Mouse (Mus musculus): ENCODE results near the gene Krtap3-3. TPM values are rescaled to one million over a fixed set of nuclear protein-coding genes. Genes with fewer than 3 reads are reported as not detected.

Krtap3-3 gene
- polyA plus RNA-seq, 1 experiment = not detected

GRCm38 (mm10) chr11:99514098-99514497 lies 36.6 kb downstream of the Krtap3-3 start:
- Histone ChIP-seq H3K27me3 (ENCODE audit: control insufficient read depth) (no peaks in the 10 kb centered on the region), H3K4me1 (ENCODE audit: control insufficient read depth) (no peaks in the 10 kb centered on the region), H3K4me3 (replicated peaks) (no peak overlapping the region), H3K9me3 (ENCODE audit: control insufficient read depth, low read length) (peaks cover 7% of the 10 kb centered on the region; the same call in 1 of the 2 replicates), H3K36me3 (ENCODE audit: control insufficient read depth) (no peaks in the 10 kb centered on the region)
- TF ChIP-seq GATA1 (IDR thresholded peaks at IDR 0.05; ENCODE audit: low read length) (no peak), TAL1 (IDR thresholded peaks at IDR 0.05; ENCODE audit: low read length) (no peak)

Other genes with a start within 250 kb of the Krtap3-3 start
- gene Krt25, start 227.9 kb downstream of the Krtap3-3 start, polyA plus RNA-seq (2012) = not detected in 2 replicates
- gene Krt26, start 212.9 kb downstream of the Krtap3-3 start, polyA plus RNA-seq (2012) = not detected in 2 replicates
- not detected in 2 replicates for gene Krt27, start 199.8 kb downstream of the Krtap3-3 start, polyA plus RNA-seq (2012)
- gene Krt28, start 176.0 kb downstream of the Krtap3-3 start, polyA plus RNA-seq (2012) = not detected in 2 replicates
- gene Krt10, start 161.5 kb downstream of the Krtap3-3 start, polyA plus RNA-seq (2012) = 0.22 and 0.51 TPM in 2 replicates
- gene Krt12, start 128.6 kb downstream of the Krtap3-3 start, polyA plus RNA-seq (2012) = not detected in 2 replicates
- gene Krt20, start 112.7 kb downstream of the Krtap3-3 start, polyA plus RNA-seq (2012) = not detected in 2 replicates
- not detected in 2 replicates for gene Krt23, start 57.7 kb downstream of the Krtap3-3 start, polyA plus RNA-seq (2012)
- not detected in 2 replicates for gene Krt39, start 29.5 kb downstream of the Krtap3-3 start, polyA plus RNA-seq (2012)
- not detected in 2 replicates for gene Krt40, start 7.7 kb downstream of the Krtap3-3 start, polyA plus RNA-seq (2012)
- gene Krtap3-2, start 6.0 kb upstream of the Krtap3-3 start, polyA plus RNA-seq (2012) = not detected in 2 replicates
- gene Gm11939, start 8.6 kb upstream of the Krtap3-3 start, polyA plus RNA-seq (2012) = not detected in 2 replicates
- gene Krtap3-1, start 15.8 kb upstream of the Krtap3-3 start, polyA plus RNA-seq (2012) = not detected in 2 replicates
- gene Krtap1-5, start 30.2 kb upstream of the Krtap3-3 start, polyA plus RNA-seq (2012) = not detected in 2 replicates
- not detected in 2 replicates for gene Krtap1-4, start 32.8 kb upstream of the Krtap3-3 start, polyA plus RNA-seq (2012)
- gene Krtap1-3, start 40.5 kb upstream of the Krtap3-3 start, polyA plus RNA-seq (2012) = not detected in 2 replicates
- not detected in 2 replicates for gene Krtap9-3, start 47.2 kb upstream of the Krtap3-3 start, polyA plus RNA-seq (2012)
- gene Gm11938, start 52.4 kb upstream of the Krtap3-3 start, polyA plus RNA-seq (2012) = not detected in 2 replicates
- gene Gm11937, start 59.3 kb upstream of the Krtap3-3 start, polyA plus RNA-seq (2012) = not detected in 2 replicates
- not detected in 2 replicates for gene Krtap2-4, start 64.0 kb upstream of the Krtap3-3 start, polyA plus RNA-seq (2012)
- not detected in 2 replicates for gene Gm11562, start 69.6 kb upstream of the Krtap3-3 start, polyA plus RNA-seq (2012)
- gene Krtap4-1, start 77.4 kb upstream of the Krtap3-3 start, polyA plus RNA-seq (2012) = not detected in 2 replicates
- gene Krtap4-2, start 84.2 kb upstream of the Krtap3-3 start, polyA plus RNA-seq (2012) = not detected in 2 replicates
- gene Krtap4-7, start 93.2 kb upstream of the Krtap3-3 start, polyA plus RNA-seq (2012) = not detected in 2 replicates
- not detected in 2 replicates for gene Gm11555, start 99.4 kb upstream of the Krtap3-3 start, polyA plus RNA-seq (2012)
- not detected in 2 replicates for gene Gm11563, start 108.1 kb upstream of the Krtap3-3 start, polyA plus RNA-seq (2012)
- gene Krtap4-6, start 115.1 kb upstream of the Krtap3-3 start, polyA plus RNA-seq (2012) = not detected in 2 replicates
- not detected in 2 replicates for gene Gm14190, start 139.9 kb upstream of the Krtap3-3 start, polyA plus RNA-seq (2012)
- gene Gm14180, start 183.4 kb upstream of the Krtap3-3 start, polyA plus RNA-seq (2012) = not detected in 2 replicates
- gene Gm11595, start 222.0 kb upstream of the Krtap3-3 start, polyA plus RNA-seq (2012) = not detected in 2 replicates
- gene Krtap4-8, start 229.8 kb upstream of the Krtap3-3 start, polyA plus RNA-seq (2012) = not detected in 2 replicates
- not detected in 2 replicates for gene Krtap4-9, start 234.3 kb upstream of the Krtap3-3 start, polyA plus RNA-seq (2012)
- not detected in 2 replicates for gene Gm11596, start 242.6 kb upstream of the Krtap3-3 start, polyA plus RNA-seq (2012)
- not detected in 2 replicates for gene Gm11569, start 248.1 kb upstream of the Krtap3-3 start, polyA plus RNA-seq (2012)